Mouse (Mus musculus): ENCODE results near the gene Tubb2b. TPM values are rescaled to one million over a fixed set of nuclear protein-coding genes. Genes with fewer than 3 reads are reported as not detected.

Gene Tubb2b
- polyA plus RNA-seq, 1 experiment from 2014 or later: 202 TPM

Other genes starting within 250 kb of the Tubb2b start
- 0.09 and 0.10 TPM in 2 replicates for gene Serpinb6c, start 224.8 kb downstream of the Tubb2b start, polyA plus RNA-seq (2016; fragmentation: Nextera tagmentation; extraction: Ambion mirVana)
- gene Nqo2, start 165.8 kb downstream of the Tubb2b start, polyA plus RNA-seq (2016; fragmentation: Nextera tagmentation; extraction: Ambion mirVana): 21.6 and 22.3 TPM in 2 replicates
- 6.8 and 7.7 TPM in 2 replicates for gene Ripk1, start 128.1 kb downstream of the Tubb2b start, polyA plus RNA-seq (2016; fragmentation: Nextera tagmentation; extraction: Ambion mirVana)
- gene Serpinb6a, start 127.7 kb downstream of the Tubb2b start, polyA plus RNA-seq (2016; fragmentation: Nextera tagmentation; extraction: Ambion mirVana): 27.6 and 30.6 TPM in 2 replicates
- gene Bphl, start 92.9 kb downstream of the Tubb2b start, polyA plus RNA-seq (2016; fragmentation: Nextera tagmentation; extraction: Ambion mirVana): 31.6 and 31.8 TPM in 2 replicates
- gene Tubb2a, start 52.5 kb downstream of the Tubb2b start, polyA plus RNA-seq (2016; fragmentation: Nextera tagmentation; extraction: Ambion mirVana): 242 and 377 TPM in 2 replicates
- gene Psmg4, start 32.5 kb upstream of the Tubb2b start, polyA plus RNA-seq (2016; fragmentation: Nextera tagmentation; extraction: Ambion mirVana): 122 and 124 TPM in 2 replicates
- gene Slc22a23, start 214.7 kb upstream of the Tubb2b start, polyA plus RNA-seq (2016; fragmentation: Nextera tagmentation; extraction: Ambion mirVana): 7.9 and 9.3 TPM in 2 replicates